Mouse (Mus musculus) erythroblast, embryonic 14.5 days (primary cell): Measurements from ENCODE around the gene Gprc5b.

Experiments used
- GATA1 ChIP-seq: IDR thresholded peaks from 2 replicates; pipeline ENCODE4 v1.6.1; 2012; ENCODE audit warnings: low read length, inconsistent platforms, mixed read lengths
- TAL1 ChIP-seq: IDR thresholded peaks from 3 replicates; pipeline ENCODE4 v1.6.1; 2012; ENCODE audit warnings: low read length, inconsistent platforms, mixed read lengths

DNA sequence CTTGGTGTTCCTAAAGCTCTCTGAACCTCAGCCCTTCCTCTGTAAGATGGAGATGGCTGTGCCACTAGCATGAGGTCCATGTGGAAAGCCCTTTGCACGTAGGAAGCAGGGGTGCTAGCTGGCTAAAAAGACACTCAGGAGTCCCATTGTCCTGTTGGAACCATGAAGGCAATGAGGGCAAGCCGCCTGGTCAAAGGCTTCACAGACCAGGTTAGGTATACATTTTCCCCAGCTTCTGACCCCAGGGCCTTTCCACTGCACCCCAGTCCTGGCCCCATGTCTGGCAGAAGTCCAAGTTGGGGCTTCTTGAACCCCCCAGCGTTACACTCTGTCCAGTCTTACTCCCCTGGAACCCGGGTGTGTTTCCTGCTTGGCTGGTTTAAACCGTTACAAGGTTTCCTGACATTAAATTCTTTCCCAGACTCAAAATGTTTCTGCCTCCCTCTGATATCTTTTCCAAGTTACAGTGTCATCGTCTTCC lies 2.9 kb downstream of the Gprc5b start:
- TF ChIP-seq TAL1 (no peak), GATA1 (no peak)
